Mouse (Mus musculus): ENCODE results near the gene Spink8. TPM values are rescaled to one million over a fixed set of nuclear protein-coding genes. Genes with fewer than 3 reads are reported as not detected.

The Spink8 gene
- polyA plus RNA-seq, 2 experiments, result 0.09 to 1.3 TPM

DNA sequence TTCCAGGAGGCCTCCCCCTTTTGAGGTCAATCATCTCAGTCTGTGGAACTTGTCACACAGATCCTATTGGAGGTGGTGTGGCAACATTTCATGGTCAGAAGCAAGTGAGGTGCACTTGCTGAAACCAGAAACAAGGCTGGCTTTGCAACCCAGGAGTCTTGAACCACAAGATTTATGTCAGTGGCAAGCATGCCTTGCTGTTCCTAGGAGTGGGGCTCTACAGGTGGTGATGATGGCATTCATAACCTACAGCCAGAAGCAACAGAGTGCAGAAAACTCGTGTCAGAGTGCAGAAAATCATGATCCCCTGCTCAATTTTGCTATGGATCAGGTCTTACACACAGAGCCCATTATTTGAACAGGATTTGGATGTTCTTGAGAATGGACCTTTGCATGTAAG lies 5.8 kb upstream of the Spink8 start:
- TF ChIP-seq POLR2A (IDR thresholded peaks at IDR 0.05; ENCODE audit: borderline replicate concordance, extremely low read depth, insufficient read depth, insufficient read length), result no peak
- WGBS, result 40% methylated on average over 1 of the region's 1 CpGs
- H3K4me1 ChIP-seq (ENCODE audit: control insufficient read depth, insufficient read depth, low read length), result no peaks in the 10 kb centered on the region
- no peaks in the 10 kb centered on the region for H3K27me3 ChIP-seq (ENCODE audit: control insufficient read depth, insufficient read depth, low read length)
- H3K27ac ChIP-seq (replicated peaks; ENCODE audit: low read depth, low read length), result no peak overlapping the region
- ATAC-seq (ENCODE audit: low FRiP score, low read depth) (no peak), DNase-seq (ENCODE audit: low spot score) (no peak)
- H3K4me2 ChIP-seq (replicated peaks; ENCODE audit: low read depth, low read length, severe bottlenecking), result no peak overlapping the region
- H3K4me3 ChIP-seq (replicated peaks; ENCODE audit: low read length), result no peak overlapping the region
- H3K36me3 ChIP-seq (ENCODE audit: control insufficient read depth, insufficient read depth, low read length), result no peaks in the 10 kb centered on the region
- no peak overlapping the region for H3K9ac ChIP-seq (ENCODE audit: low read depth, low read length, severe bottlenecking)
- H3K9me3 ChIP-seq (ENCODE audit: control insufficient read depth, low read length), result no peaks in the 10 kb centered on the region

DNA sequence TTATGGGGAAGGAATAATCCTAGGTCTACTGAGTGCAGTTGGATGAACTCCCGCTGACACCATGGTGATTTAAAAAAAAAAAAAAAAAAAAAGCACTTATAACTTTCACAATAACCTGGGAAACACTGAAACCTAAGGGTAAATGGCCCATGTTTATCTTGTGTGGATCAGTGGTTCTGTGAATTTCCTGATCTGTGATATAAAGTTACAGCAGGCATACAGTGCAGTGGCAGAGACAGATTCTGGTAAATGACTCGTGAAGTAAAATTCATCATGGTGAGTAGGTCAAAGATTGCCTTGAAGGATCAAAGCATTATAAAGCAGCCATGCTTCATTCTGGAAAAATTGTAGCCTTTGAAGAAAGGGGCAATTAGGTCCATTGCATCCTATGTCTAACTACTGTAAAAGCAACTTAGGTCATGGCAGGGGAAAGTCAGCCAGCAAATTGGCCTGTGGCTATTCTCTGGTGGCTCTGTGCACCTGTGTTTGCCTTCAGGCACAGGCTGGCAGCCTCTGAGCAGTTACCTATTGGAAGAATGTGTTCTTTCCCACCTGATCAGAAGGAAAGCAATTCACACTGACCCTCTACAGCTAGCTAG lies 5.3 kb upstream of the Spink8 start:
- Histone ChIP-seq H3K27ac (replicated peaks; ENCODE audit: low read depth, low read length) (no peak overlapping the region), H3K9me3 (ENCODE audit: control insufficient read depth, low read length) (no peaks in the 10 kb centered on the region), H3K27me3 (ENCODE audit: control insufficient read depth, insufficient read depth, low read length) (no peaks in the 10 kb centered on the region), H3K36me3 (ENCODE audit: control insufficient read depth, insufficient read depth, low read length) (no peaks in the 10 kb centered on the region), H3K4me2 (replicated peaks; ENCODE audit: low read depth, low read length, severe bottlenecking) (no peak overlapping the region), H3K4me3 (replicated peaks; ENCODE audit: low read length) (no peak overlapping the region), H3K4me1 (ENCODE audit: control insufficient read depth, insufficient read depth, low read length) (no peaks in the 10 kb centered on the region), H3K9ac (ENCODE audit: low read depth, low read length, severe bottlenecking) (no peak overlapping the region)
- WGBS, result 66% methylated on average over 2 of the region's 2 CpGs
- no peak for TF ChIP-seq POLR2A (IDR thresholded peaks at IDR 0.05; ENCODE audit: borderline replicate concordance, extremely low read depth, insufficient read depth, insufficient read length)
- DNase-seq (ENCODE audit: low spot score), result no peak
- no peak for ATAC-seq (ENCODE audit: low FRiP score, low read depth)

DNA sequence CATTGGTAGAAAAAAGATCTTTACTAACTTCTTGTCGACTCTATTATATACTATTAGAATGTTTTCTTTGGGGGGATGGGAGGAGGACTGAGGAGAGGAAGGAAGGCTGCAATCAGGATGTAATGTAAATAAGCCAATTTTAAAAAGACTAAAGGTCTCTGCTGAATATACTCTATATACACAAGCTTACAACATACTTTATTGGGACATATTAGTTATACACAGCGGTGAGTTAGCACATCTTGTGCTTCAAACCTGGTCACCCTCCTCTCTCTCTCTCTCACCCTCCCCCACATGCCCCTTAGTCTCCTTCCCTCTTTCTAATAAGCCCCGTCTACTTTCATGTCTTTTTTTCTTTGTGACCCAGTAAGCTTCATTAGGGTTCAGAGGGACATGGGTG lies 4.2 kb upstream of the Spink8 start:
- no peak for ATAC-seq (ENCODE audit: low FRiP score, low read depth)
- DNase-seq (ENCODE audit: low spot score), result no peak
- H3K27ac ChIP-seq (replicated peaks; ENCODE audit: low read depth, low read length), result no peak overlapping the region
- TF ChIP-seq POLR2A (IDR thresholded peaks at IDR 0.05; ENCODE audit: borderline replicate concordance, extremely low read depth, insufficient read depth, insufficient read length), result no peak
- no peaks in the 10 kb centered on the region for H3K9me3 ChIP-seq (ENCODE audit: control insufficient read depth, low read length)
- H3K36me3 ChIP-seq (ENCODE audit: control insufficient read depth, insufficient read depth, low read length), result no peaks in the 10 kb centered on the region
- WGBS, result 56% methylated on average over 3 of the region's 3 CpGs
- H3K4me1 ChIP-seq (ENCODE audit: control insufficient read depth, insufficient read depth, low read length), result no peaks in the 10 kb centered on the region
- no peak overlapping the region for H3K4me3 ChIP-seq (replicated peaks; ENCODE audit: low read length)
- no peak overlapping the region for H3K4me2 ChIP-seq (replicated peaks; ENCODE audit: low read depth, low read length, severe bottlenecking)
- H3K9ac ChIP-seq (ENCODE audit: low read depth, low read length, severe bottlenecking), result no peak overlapping the region
- no peaks in the 10 kb centered on the region for H3K27me3 ChIP-seq (ENCODE audit: control insufficient read depth, insufficient read depth, low read length)

DNA sequence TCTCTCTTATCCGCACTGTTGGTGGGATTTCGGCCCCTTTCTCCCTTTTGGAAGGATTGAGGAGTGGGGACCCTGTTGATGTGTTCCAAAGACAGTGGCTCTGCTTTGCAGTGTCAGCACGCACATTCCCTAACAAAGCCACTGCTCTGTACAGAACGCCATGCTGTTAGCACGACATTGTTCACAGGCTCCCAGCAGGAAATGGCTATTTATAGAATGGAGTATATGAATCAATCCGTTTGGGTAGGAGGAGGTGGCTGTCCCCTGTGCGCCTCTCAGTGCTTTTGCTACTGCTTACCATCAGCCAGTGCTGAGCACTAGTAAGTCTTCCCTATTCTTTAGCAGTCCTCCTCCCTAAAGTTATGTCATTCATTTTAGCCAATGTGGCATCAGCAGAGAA lies 1.3 kb downstream of the Spink8 start:
- Histone ChIP-seq H3K9me3 (ENCODE audit: control insufficient read depth, low read length) (no peaks in the 10 kb centered on the region), H3K27me3 (ENCODE audit: control insufficient read depth, insufficient read depth, low read length) (no peaks in the 10 kb centered on the region), H3K4me1 (ENCODE audit: control insufficient read depth, insufficient read depth, low read length) (no peaks in the 10 kb centered on the region), H3K4me3 (replicated peaks; ENCODE audit: low read length) (no peak overlapping the region), H3K27ac (replicated peaks; ENCODE audit: low read depth, low read length) (no peak overlapping the region), H3K4me2 (replicated peaks; ENCODE audit: low read depth, low read length, severe bottlenecking) (no peak overlapping the region), H3K36me3 (ENCODE audit: control insufficient read depth, insufficient read depth, low read length) (no peaks in the 10 kb centered on the region), H3K9ac (ENCODE audit: low read depth, low read length, severe bottlenecking) (no peak overlapping the region)
- TF ChIP-seq POLR2A (IDR thresholded peaks at IDR 0.05; ENCODE audit: borderline replicate concordance, extremely low read depth, insufficient read depth, insufficient read length), result no peak
- no peak for DNase-seq (ENCODE audit: low spot score)
- WGBS, result 61% methylated on average over 7 of the region's 7 CpGs
- no peak for ATAC-seq (ENCODE audit: low FRiP score, low read depth)

DNA sequence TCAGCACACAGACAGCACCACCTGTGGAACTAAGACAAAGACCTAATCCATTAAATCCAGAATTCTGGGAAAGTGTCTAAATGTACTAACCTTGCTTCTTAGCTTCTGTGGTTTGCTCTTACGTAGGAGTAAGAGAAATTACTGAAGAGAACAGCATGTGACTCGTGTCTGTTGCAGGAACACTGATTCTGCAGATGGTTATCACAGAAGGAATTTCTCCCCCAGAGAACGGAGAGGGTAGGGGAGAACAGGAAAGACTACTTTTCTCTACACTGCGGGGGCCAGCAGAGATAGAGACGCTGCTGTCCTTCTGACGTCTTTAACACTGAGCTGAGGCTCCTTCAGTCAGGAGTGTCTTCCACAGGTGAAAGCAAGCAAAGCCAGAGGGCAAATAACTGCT lies 4.3 kb downstream of the Spink8 start:
- DNase-seq (ENCODE audit: low spot score) (no peak), ATAC-seq (ENCODE audit: low FRiP score, low read depth) (no peak)
- WGBS, result 51% methylated on average over 6 of the region's 6 CpGs
- Histone ChIP-seq H3K9me3 (ENCODE audit: control insufficient read depth, low read length) (no peaks in the 10 kb centered on the region), H3K4me1 (ENCODE audit: control insufficient read depth, insufficient read depth, low read length) (no peaks in the 10 kb centered on the region), H3K4me3 (replicated peaks; ENCODE audit: low read length) (no peak overlapping the region), H3K9ac (ENCODE audit: low read depth, low read length, severe bottlenecking) (no peak overlapping the region), H3K4me2 (replicated peaks; ENCODE audit: low read depth, low read length, severe bottlenecking) (no peak overlapping the region), H3K27ac (replicated peaks; ENCODE audit: low read depth, low read length) (no peak overlapping the region), H3K27me3 (ENCODE audit: control insufficient read depth, insufficient read depth, low read length) (no peaks in the 10 kb centered on the region), H3K36me3 (ENCODE audit: control insufficient read depth, insufficient read depth, low read length) (no peaks in the 10 kb centered on the region)
- TF ChIP-seq POLR2A (IDR thresholded peaks at IDR 0.05; ENCODE audit: borderline replicate concordance, extremely low read depth, insufficient read depth, insufficient read length), result no peak

DNA sequence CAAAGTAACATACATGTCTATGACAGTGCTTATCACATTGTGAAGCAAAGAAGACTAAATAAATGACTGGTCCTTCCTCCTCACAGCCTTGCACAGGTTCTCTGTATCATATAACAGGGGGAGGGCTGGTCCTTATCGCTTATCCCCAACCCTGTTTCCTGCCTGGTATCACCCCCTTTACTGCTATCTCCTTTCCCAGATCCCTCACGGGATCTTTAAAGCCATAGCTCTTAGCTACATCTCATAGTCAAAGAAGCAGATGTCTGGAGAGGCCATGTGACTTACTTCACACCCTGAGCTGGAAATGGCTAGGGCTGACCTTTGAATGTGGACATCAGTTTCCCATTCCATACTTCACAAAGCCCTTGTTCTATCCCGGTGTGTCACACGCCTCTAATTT lies 13.7 kb downstream of the Spink8 start:
- no peak for ATAC-seq (ENCODE audit: low FRiP score, low read depth)
- no peak overlapping the region for H3K9ac ChIP-seq (ENCODE audit: low read depth, low read length, severe bottlenecking)
- WGBS, result 56% methylated on average over 4 of the region's 4 CpGs
- no peak for TF ChIP-seq POLR2A (IDR thresholded peaks at IDR 0.05; ENCODE audit: borderline replicate concordance, extremely low read depth, insufficient read depth, insufficient read length)
- peaks cover 5% of the 10 kb centered on the region; the same call in 1 of the 2 replicates for H3K36me3 ChIP-seq (ENCODE audit: control insufficient read depth, insufficient read depth, low read length)
- H3K4me3 ChIP-seq (replicated peaks; ENCODE audit: low read length), result no peak overlapping the region
- no peaks in the 10 kb centered on the region for H3K27me3 ChIP-seq (ENCODE audit: control insufficient read depth, insufficient read depth, low read length)
- H3K9me3 ChIP-seq (ENCODE audit: control insufficient read depth, low read length), result no peaks in the 10 kb centered on the region
- no peak for DNase-seq (ENCODE audit: low spot score)
- H3K27ac ChIP-seq (replicated peaks; ENCODE audit: low read depth, low read length), result no peak overlapping the region
- no peak overlapping the region for H3K4me2 ChIP-seq (replicated peaks; ENCODE audit: low read depth, low read length, severe bottlenecking)
- no peaks in the 10 kb centered on the region for H3K4me1 ChIP-seq (ENCODE audit: control insufficient read depth, insufficient read depth, low read length)
